Mouse (Mus musculus): Measurements from ENCODE around the gene Cd151.

The Cd151 gene

DNA sequence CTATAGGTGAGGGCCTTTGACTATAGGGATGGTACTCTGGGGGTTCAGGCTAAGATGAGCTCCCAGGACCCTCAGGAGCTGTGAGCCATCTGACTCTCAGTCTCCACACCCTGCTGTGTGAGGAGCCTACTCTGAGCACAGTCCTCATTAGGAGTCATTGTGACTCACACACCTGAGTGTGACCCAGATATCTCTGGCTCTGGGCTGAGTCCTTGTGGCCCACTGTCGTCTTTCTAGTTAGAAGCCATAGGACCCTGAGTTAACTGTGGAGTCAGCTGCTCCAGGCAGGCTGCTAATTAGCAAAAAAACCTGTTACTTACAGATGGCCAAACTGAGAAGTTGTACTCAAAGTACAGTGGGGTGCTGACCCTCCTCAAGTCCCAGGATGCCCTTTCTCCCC, 26.5 kb downstream of the Cd151 start:
- no peak for DNase-seq (ENCODE audit: low spot score in 2 of 2)

DNA sequence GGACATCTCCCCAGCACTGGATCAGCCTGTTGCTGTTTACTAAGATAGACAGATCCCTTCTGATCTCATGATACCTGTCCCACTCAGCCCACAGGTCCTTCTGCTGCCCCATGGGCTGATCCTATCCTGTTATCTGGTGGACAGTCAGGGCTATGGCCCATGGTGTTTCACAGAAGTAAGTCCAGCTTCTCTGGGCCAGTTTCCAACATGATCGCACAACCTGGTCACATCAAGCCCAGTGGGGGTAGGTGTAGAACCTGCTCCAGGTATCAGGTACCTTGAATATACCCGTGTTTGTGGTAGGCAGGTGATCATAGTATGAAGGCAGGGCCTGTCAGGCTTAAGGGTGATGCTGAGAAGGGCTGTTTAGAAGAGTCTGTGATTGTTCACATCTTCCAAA, 28.2 kb downstream of the Cd151 start:
- no peak for DNase-seq (ENCODE audit: low spot score in 2 of 2)

DNA sequence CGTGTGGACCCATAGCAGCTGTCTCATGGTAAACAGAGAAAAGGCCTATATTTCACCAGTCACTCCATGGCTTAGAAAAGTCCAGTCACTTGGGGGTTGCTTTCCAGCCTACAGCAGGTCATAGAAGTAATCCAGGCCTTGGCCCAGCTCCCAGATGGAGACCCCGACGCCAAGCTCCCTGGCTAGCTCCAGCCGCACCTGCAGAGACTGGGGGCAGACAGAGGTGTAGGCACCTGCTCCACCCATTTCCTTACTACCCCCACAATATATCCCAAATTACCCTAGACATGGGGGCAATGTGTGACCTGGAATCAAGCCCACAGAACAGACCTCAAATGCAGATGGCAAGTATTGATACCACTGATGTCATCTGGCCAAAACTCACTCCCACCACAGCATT, 28.7 kb downstream of the Cd151 start:
- DNase-seq (ENCODE audit: low spot score in 2 of 2): no peak

DNA sequence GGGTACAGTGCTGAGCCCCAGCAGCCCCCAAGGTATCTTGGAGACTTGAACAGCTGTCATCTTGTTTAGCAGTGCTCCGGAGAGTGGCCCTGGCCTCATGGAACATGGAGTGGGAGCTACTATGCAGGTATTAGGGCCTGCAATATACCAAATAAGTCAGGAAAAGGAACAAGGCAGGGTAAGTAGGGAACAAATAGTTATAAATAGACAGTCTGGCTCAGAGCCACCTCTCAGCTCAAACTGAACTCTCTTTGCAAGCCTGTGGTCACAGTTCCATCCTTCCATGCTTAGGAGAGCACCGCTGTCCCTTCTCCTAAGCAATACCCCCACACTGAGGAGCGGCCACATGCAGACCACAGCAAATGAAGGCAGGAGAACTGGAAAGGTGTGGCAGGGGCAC, 30.4 kb downstream of the Cd151 start:
- no peak for DNase-seq (ENCODE audit: low spot score in 2 of 2)

DNA sequence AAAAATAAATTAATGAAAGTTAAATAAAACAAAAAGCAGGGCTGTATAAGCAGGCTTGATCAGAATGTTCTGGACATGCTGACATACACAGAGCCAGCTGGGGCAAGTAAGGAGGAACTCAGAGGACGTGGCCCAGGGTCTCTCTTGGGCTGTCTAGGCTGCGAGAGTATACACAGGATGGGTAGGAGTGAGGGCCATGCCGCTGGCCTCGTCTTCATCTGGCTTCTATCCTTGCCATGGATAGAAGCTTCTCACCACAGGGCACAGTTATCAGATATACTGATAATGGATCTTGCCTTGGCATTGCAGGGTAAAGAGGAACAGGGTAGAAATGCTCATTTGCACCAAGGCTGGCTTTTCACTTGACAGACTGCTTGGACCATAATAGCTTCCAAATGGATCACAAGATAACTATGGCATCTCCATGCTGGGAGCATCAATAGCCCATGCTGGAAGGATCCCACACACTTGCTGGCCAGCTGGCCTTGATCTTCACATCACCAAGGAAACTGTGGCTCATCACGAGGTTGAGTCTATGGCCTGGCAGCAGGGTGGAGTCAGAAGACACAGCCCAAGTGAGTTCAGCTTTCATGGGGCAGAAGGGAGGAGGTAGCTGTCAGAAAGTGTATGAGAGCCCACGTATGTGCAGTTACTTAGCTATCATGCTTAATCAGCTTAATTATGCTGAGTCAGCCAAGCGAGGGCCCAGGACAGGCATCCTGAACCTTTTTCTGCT, 34.8 kb downstream of the Cd151 start:
- no peak for DNase-seq (ENCODE audit: low spot score in 2 of 2)

DNA sequence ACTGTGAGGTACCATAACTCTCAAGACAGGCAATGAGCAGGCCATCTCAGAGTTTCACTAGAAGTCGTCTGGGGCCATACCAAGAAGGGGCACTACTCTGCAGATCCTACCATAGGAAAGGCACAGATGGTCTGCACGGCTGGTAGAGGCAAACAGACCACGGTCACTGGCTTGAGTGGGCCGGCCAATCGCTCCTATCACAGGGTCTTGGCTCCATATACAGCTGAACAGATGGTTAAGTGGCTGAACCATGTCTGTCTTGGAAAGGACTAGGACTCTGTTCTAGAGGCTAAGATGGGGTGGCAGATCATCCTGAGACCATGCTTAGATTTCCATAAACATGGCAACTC, 35.3 kb downstream of the Cd151 start:
- DNase-seq (ENCODE audit: low spot score in 2 of 2): no peak

DNA sequence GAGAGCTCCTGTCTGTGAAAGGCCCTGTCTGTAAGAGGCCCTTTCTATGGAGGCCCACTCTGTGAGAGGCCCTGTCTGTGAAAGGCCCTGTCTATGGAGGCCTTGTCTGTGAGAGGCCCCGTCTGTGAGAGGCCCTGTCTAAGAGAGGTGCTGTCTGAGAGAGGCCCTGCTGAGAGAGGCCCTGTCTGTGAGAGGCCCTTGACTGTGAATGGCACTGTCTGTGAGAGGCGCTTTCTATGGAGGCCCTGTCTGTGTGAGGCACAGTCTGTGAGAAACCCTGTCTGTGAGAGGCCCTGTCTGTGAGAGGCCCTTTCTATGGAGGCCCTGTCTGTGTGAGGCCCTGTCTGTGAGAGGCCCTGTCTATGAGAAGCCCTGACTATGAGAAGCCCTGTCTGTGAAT, 39.1 kb downstream of the Cd151 start:
- DNase-seq (ENCODE audit: low spot score in 2 of 2): no peak

DNA sequence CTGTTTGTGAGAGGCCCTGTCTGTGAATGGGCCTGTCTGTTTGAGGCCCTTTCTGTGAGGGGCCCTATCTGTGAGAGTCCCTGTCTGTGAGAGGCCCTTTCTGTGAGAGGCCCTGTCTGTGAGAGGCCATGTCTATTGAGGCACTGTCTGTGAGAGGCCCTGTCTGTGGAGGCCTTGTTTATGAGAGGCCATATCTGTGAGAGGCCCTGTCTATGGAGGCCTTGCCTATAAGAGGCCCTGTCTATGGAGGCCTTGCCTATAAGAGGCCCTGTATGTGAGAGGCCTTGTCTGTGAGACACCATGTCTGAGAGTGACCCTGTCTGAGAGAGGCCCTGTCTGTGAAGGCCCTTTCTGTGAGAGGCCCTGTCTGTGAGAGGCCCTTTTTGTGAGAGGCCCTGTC, 41.0 kb downstream of the Cd151 start:
- DNase-seq (ENCODE audit: low spot score in 2 of 2): no peak

DNA sequence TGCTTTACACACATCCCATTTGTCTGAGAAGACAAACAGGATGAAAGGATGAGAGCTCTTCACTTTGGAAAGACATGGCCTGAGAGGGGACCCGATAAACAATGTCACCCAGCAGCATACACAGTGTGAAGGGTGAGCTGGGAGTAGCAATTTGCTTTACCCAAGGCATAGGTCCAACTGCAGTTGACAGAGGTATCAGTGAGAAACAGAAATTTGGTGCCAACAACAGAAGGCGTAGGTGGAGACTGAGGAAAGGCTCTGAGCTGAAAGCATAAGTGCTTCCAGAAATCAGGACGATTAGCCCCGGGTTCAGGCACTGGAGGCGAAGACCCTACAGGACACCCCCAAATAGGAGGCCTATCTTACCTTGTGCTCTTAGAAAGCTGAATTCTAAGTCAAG, 43.0 kb downstream of the Cd151 start:
- DNase-seq (ENCODE audit: low spot score in 2 of 2): no peak

DNA sequence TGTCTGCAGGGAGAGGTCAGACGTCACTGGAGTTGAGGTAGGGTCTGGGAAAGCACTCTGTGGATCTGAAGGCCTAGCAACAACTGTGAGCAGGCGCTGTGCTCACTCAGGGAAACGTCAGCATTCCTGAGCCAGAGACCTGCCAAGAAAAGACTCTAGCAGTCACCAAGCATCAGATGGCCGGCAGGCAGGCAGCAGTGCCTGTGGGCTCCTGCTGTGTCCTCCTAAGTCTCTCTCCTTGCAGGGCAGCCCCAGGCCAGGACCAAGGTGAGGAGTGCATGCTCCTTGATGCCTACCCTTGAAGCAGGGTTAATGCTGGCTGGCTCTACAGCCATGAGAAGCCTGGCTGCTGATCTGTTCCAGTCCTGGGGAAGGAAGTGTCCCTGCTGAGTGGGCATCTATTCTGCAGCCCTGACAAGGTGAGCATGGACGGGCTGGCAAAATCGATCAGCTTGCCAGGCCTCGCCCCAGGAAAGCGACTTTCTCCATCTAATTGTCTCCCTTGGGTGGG, 43.5 kb downstream of the Cd151 start:
- DNase-seq (ENCODE audit: low spot score in 2 of 2): no peak

DNA sequence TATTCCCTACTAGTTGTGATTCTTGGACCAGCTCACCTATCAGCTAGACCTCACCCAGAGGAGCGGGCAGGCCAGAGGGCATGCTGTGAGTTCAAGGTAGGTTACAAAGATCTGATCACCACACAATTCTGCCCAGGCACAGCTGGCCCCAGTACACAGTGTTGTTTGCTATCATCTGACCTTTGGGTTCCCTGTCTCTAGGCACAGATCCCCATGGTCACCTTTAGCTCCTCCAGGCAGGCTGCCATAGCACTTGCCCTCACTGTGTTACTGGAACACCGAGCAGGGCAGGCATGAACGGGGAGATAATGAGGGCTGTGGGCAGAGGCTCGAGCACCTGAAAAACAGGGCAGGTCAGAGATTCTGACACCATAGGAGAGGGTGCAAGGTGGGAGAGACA, 50.4 kb downstream of the Cd151 start:
- DNase-seq (ENCODE audit: low spot score in 2 of 2): no peak

DNA sequence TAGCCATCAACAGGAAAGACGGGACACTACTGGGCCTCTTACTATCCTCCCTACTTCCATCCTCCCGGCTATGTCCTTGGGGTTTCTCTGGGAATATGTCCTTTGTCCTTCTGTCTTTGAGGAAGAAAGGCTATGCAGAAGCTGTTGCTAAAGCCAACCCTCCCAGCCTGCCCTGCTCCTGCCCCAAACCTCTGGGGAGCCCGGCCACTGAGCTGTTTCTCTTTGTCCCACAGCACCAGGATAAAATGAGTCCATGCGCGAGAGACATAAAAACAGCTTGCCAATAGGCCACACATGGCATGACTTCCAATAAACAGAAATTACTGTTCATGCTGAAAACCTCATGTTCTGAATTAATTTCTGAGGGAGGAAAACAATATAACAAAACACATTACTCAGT, 51.1 kb downstream of the Cd151 start:
- DNase-seq (ENCODE audit: low spot score in 2 of 2): no peak

DNA sequence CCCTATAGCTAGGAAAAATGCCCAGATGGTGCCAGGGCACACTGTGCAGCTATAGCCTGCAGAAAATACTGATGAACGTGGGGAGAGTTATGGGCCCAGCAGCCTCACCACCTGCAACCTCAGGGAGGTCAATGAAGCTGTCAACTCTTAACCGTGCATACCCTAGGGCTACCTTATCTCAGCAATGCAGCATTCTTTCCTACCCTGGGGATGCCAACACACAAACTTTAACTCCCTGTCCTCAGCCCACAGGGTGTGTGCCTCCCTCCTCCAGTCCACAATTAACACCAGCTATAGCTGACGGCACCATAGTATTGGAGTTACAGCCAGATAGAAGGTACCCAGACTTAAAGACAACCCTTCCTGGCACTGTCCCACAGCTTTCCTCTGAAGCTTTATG, 51.7 kb downstream of the Cd151 start:
- DNase-seq (ENCODE audit: low spot score in 2 of 2): no peak

DNA sequence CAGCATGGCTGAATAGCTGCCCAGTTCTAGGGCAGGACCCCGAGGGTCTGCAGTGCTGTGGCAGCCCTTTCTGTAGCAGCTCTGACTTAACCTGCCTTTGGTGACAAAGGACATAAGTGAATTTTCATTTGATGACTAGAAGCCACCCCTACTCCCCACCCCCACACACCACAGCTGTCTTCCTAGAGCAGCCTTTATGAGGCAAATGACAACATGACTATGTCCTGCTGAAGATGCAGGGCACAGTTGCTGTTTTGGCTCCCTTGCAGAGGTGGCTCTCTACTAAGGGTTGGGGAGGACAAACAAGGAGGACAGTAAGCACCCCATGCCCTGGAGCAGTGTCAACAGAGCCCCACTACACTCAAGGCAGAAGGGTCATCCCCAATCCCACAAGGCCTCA, 52.6 kb downstream of the Cd151 start:
- DNase-seq (ENCODE audit: low spot score in 2 of 2): no peak

Data from frontal cortex, postnatal 25 days (tissue).